Mouse (Mus musculus): ENCODE measurements around the gene Hdac7.

Hdac7 gene

DNA sequence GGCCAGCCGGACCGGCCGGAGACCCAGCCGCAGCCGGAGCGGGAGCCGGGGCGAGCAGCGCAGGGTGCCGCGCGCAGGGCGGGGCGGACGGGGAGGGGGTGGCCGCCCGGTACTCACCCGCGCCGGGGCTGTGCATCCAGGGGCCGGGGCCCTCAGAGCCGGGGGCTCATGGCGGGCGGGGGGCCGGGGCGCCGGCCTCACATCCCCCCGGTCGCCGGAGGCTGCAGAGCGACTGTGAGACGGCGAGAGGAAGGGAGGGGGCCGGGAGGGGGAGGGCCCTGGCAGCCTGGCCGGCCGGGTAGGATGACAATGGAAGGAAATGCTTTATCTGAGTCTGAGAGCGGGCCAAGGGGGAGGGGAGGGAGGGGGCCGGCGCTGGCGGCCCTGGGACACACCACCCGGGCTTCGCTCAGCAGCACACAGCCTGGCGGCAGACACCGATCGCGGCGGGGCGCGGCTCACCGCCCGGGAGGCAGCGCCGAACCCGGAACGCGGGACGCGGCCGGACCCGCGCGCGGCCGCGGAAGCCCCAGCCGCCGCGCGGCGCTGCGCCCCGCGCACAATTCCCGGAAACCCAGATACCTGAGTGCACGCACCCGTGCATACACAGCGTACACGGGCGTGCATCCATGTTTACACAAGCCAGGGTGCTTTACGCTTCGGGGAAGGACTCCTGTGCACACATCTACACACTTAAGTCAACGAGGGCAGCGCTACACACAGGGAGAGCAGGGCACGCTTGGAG is 12.9 kb downstream of the Hdac7 start:
- no peak for DNase-seq (ENCODE audit: low spot score)

DNA sequence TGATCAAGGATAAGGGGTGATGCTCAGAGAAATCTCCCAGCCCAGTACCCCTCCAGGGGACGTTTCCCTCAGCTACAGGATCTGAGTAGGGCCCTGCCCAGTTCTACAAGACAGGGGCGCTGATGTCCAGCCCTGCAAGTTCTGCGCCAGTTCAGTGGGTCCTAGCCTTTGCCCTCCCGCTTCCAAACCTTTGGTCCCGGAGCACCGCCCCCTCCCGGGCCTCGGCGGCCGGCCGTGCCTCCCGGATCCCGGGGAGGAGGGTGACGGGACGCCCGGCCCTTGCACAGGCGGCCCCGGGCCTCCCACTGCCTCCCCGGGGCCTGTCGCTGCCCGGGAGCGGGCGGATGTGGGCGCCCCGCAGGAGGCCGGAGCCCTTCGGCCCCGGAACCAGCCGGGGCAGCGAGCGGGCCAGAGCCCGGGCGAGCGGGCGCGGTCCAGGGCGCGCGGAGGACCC is 13.5 kb downstream of the Hdac7 start:
- DNase-seq (ENCODE audit: low spot score), result no peak

DNA sequence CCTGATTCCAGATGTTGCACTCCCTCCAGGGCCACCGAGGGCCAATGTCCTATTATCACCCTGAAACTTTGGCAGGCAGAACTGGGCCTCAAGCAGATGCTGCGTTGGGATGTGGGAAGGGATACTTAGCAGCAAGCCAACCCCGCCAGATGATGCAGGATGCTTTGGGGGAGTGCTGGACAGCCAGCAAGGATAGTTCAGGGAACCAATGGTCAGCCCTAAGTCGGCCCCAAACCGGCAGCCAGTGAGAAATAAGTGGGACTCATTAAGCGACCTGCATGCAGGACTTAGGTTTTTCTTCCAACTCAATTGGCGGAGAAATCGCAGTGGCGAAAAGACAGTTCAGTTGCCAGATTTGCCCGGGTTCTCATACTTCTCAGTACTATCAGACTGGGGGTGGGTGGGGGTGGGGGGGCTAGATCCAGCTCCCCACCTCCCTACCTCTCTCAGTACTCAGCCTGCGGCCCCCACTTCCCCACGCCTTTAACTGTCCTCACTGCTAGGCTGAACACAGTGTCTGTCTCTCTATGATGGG is 14.0 kb downstream of the Hdac7 start:
- no peak for DNase-seq (ENCODE audit: low spot score)

DNA sequence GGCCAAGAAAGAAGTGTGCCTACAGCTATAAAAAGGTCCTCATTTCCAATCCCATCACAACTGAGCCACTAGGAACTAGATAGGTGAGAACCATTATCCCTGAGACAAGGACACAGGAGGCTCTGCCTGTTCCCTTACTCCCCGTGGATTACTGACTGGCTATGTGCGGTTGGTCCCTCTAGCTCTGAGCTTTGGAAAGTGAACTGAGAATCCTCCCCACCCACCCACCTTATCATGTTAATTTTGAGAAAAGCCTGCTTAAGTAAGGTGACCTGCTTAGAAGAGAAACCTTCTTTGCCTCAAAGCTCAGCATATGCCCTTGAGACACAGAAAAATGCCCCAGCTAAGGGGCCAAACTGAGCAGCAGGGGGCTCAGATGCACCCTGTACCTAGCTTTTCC is 14.9 kb downstream of the Hdac7 start:
- no peak for DNase-seq (ENCODE audit: low spot score)

DNA sequence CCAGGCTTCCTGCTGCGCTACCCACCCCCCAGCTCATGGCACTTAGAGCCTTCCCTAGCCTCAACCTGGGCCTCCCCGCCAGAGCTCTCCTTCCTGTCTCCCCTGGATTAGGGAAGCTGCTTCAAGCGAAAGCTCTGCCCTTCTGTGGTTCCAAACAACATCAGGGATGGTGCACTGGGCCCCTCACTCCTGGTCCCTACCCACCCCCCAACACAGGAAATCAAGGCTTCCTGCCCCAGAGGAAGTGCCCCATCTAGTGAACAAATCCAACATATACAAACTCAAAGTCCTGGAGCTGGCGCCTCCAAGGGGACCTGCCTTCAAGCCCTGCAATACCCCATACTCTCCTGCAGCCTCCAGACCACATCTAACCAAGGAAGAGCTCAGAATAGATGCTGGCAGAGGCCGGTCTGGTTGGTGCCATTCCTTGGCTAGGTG is 15.4 kb downstream of the Hdac7 start:
- DNase-seq (ENCODE audit: low spot score), result no peak

DNA sequence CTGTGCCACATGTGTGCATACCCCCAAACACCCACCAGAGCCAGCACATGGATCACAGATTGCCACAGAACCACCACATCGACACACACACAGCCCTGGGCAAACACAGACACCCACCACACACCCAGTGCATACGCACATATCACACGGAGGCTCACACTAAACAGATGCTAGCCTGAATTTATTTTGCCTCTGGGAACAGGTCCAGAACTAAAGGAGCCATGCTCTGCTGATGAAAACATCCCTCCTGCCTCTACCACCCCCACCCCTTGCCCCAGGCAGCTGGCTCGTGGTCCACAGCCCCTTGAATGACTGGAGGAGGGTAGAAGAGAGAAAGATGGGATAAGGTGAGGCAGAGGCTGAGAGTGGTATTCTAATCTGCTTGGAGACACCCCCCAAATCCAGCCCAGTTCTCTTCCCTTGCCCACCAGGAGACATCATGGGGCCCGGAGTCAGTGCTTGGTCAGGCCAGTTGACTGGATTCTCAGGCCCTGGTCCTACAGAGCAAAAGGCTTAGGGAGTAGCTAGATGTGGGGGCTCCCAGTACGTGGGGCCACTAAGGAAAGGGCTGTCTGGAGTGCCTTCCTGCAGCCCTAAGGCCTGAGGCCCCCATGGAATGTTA is 16.0 kb downstream of the Hdac7 start:
- DNase-seq (ENCODE audit: low spot score), result no peak

DNA sequence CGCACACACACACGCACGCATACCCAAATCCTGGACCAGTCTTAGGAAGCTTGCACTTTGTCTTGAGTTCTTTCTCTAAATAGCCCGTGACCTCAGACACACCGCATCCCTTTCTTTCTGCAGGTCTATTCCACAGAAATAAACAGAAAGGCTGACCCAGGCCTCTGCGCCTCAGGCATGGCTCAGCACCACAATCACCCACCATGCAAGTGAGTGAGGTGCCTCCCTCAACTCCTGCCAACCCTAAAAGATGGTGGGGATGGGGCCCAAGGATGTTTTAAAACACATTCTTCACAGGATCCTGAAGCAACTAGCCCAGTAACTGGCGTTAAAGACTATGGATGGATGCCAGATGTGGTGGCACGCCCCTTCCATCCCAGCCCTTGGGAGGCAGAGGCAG is 16.9 kb downstream of the Hdac7 start:
- DNase-seq (ENCODE audit: low spot score), result no peak

DNA sequence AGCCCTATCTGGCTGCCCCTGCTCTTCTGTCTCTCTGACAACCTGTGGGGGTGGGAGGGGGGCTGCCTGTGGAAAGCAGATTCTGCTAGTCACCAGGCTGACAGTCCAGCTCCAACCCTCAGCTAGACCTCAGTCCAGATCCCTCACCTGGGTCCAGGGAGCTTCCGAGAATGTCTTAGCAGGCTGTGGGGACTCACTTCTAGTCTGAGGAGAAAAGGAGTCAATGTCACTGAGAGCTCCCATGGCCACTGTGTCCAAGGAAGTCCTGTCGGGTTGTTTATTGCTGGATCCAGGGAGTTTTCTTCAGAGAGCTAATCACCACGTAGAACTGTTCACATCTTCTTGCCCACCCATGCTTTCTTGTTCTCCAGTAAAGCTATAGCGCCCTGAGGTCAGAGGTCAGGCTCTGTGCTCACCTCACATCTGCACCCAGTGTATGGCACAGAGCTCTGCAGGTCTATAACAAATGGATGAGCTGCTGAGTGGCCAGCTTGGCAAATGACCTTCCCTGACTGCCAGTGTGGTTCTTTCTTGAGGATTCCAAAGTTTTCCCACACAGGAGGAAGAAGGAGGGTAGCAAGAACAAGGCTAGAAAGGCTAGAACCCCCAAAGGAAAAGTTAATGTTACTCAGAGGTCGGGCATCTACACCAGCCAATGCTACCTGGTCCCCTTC is 17.6 kb downstream of the Hdac7 start:
- DNase-seq (ENCODE audit: low spot score), result no peak

DNA sequence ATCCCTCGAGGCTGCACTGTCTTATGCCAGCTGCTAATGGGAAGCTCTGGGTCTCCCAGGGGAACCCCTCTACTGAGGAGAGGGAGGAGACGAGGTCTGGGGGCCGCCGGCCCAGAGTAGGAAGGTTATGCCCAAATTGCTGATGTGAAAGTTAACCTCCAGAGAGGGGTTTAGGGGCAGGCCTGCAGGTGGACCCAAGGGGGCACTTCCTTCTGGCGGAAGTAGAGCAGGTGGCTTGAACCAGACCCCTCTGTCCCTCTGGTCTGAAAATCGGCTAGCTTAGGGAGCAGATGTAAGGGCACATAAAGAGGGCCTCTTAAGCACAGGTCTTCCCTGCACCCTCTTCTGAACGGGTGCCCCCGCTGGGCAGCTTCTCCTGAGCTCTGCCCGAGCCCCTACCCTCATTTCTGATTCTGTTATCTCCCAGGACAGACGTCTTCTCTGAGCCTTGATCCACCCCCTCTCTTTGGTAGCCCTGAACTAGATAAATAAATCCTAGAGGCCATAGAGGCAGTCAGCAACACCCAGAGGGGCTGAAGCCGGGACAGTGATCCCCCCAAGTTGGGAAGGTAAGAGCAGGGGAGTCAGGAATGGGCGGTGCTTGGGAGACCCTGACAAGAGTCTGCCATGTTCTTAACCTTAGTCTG is 18.2 kb downstream of the Hdac7 start:
- DNase-seq (ENCODE audit: low spot score), result no peak

DNA sequence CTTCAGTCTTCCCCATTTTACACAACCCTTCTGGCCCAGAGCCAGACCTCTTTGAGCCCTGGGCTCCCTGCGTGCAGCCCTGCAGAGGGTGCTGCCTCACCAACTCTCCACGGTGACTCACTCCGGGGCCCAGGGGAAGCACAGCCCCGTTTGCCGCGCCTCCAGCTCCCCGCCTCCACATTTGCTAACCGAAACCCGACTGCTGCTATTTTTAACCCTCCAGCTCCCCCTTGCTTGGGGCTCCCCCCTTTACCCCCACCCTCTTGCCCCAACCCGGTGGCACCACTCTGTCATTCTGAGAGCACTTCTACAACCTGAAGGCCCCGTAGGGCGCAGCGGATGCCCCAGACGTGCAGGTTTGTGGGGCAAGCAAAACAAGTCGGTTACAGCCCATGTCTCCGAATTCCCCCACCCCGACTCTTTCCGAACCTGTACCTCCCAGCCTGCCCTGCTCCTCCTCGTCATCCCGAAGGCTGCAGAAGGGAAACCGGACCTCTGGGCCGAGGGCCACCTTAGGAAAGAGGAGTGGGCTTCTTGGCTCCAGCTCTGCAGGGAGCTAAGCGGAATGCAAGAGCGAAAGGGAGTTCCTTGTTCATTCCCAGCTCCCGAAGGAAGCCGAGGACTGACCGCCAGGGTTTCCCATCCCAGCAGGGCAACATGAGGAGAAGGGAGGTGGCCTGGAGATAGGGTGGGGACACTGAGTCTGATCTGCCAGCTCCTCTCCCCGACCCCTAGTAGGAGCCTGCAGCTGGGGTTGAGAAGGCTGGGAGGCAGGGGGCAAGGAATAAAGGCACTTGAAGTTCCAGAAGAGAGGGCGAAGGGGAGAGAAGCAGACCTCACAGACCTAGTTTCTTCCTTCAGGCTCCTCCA is 19.0 kb downstream of the Hdac7 start:
- peak; percentile 49 for DNase-seq (ENCODE audit: low spot score)

DNA sequence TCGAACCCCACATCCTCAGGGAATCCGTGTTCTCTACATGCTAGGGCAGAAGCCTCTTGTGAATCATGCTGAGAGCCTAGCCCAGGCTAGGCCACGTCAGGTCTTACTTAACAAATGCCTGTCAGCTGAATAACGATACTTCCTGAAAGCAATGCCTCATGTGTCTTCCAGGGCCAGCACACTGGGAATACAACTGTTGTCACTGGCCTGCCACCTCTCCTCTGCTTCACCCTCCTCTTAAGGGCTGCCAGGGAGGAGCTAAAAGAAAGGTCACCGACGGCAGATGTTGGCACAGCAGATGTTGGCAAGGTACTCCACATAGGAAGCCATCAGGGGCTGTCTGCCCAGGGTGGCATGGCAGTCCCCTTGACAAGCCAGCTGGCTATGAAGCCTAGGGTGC is 20.3 kb downstream of the Hdac7 start:
- DNase-seq (ENCODE audit: low spot score), result no peak

DNA sequence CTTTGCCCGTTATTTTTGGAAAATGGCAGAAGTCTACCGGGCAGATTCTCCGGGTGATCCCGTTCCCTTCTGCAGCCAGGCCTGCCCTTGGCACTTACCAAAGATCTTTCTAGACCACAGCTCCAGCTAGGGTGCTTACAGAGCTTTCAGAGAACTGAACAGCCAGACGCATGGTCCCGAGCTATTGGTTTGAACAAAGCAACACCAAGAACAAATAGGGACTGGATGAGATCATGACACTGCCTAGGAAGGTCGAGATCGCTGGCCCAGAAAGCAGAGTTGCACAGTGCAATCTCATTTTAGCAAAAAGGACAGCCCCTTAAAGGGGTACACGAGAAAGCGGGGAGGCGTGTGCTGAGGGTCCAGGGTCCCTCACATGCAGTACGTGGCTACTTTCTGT is 20.8 kb downstream of the Hdac7 start:
- no peak for DNase-seq (ENCODE audit: low spot score)

DNA sequence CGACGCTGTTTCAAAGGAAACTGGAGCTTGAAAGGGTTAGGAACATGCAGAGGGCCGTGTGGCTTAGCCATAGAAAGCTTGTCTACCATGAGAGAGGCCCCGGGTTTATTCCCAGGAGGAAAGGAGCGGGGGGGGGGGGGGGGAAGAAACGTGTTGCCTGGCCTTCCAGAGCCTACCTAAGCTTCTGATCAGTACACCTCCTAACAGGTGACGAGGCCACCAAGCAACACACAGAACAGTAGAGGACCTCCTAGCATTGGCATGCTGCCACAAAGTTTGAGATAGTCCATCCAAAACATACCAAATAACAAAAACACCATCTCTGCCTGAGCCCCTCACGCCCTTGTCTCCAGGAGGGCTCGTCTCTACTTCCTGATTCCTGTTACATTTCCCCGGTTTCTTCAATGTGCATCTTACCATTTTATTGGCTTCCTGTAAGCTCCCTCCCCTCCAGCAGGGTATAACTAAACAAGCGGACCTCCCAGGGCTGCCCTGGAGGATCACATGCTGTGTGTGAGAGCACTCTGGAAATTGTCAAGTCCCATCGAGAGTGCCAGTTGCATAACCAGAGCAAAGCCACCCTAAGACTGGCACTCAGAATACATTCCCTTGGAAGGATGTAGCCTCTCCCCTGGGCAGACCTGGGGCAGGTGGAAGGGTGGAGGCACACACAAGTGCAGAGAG is 21.6 kb downstream of the Hdac7 start:
- DNase-seq (ENCODE audit: low spot score), result no peak

DNA sequence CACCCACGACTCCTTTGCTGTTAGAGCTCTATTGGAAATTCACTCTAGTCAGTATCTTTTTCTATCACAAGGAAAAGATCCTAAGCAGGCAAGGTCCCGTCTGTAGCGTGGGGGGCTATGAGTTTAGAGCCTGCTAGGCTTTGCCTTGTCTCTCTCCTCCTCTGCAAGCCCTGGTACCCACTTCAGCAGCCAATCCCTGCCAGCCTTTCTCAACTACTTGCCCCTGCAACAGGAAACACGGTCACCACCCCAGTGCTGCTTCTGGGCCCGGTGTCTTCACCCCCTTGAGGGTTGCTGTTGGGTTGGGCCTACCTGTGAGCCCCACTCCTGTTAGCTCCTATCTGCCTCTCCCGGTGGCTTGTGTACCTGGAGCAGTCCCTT is 22.3 kb downstream of the Hdac7 start:
- DNase-seq (ENCODE audit: low spot score), result no peak

DNA sequence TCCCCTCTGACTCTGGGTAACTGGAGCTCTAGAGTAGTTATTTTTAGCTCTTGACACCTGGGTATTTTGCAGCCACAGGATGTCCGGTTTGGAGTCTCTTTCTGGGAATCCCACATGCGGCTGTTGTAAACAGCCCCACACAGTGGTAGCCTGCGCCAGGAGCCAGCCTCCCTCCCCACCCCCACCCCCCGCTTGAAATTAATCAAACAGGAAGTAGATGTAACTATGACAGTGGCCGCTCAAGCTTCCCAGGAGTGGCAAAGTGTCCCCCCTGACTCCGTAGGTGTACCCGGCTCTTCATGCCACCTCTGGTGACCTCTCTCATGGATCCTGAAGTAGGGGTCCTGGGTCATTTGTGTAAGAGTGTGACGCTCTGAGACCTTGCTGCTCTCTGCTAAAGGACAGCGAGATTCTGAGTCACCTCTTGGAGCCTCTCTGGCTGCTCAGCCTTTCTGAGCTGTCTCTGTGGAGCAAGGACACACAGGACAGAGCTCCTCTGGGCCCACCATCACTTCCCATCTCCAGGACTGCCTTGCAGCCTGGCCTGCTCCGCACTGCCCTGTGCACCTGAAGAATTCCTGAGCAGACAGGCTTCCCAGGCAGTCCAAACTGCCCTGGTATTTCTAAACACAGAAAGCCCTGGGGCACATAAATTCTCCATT is 22.9 kb downstream of the Hdac7 start:
- no peak for DNase-seq (ENCODE audit: low spot score)

DNA sequence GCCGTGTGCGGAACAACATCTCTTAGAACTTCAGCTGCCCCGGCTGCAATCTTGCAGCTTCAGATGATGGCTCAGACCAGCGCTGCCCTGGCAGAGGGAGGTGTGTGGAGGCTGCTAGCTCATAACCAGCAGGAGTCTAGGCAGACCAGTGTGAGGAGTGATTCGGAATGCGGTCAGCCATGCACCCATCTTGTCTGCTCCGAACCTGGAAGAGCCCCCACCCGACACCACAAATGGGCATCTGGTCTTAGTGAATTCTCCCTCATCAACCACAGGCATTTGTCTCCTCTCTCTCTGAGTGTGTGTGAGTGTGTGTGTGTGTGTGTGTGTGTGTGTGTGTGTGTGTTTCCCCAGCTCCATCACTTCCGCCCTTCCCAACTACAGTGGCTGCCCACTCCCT is 24.4 kb downstream of the Hdac7 start:
- DNase-seq (ENCODE audit: low spot score), result no peak

DNA sequence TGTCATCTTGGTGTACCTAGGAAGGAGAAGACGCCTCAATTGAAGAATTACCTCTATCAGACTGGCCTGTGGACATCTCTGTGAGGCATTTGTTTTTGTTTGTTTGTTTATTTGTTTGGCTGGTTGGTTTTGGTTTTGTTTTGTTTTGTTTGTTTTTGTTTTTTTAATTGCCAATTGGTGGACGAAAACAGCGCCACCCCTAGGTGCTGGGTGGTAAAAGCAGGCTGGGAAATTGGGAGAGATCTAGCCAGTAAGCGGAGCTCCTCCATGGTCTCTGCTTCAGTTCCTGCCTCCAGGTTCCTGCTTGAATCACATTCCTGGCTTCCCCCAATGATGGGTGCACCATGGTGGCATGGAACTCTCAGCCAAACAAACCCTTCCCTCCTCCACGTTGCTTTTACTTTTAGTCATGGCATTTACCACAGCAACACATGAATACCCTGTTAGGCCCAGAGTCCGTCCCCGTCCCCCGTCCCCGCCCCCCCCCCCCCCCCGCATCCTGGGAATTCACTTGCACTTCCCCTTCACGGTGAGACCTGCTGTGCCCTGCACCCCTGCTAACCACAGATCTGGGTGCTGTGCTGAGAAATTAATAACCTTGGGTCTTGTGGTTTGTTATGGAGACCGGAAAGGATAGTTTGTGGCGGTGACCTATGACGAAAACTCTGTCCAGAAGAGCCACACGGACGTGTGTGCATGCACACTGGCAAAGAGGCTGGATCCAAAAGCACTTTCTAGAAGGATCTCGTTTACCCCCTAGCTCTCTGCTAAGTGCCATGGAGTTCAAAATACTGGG is 27.9 kb downstream of the Hdac7 start:
- no peak for DNase-seq (ENCODE audit: low spot score)

DNA sequence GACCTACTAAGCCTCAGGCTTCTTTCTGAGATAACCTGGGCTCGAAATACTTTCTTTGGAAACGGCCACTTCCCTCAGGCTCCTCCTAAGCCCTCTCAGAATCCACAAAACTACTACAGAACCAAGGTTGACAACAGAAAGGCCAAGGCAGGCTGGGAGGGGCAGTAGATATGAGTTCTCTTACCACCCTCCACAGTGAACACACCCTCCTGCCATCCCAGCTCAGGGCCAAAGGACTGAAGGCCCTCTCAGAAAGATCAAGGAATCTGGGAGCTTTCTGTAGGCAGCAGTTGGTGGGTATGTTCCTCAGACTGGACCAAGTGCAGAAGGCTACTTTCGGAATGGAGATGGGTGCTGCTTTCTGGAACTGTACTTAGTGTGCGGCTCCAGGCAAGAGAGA is 29.0 kb downstream of the Hdac7 start:
- no peak for DNase-seq (ENCODE audit: low spot score)

DNA sequence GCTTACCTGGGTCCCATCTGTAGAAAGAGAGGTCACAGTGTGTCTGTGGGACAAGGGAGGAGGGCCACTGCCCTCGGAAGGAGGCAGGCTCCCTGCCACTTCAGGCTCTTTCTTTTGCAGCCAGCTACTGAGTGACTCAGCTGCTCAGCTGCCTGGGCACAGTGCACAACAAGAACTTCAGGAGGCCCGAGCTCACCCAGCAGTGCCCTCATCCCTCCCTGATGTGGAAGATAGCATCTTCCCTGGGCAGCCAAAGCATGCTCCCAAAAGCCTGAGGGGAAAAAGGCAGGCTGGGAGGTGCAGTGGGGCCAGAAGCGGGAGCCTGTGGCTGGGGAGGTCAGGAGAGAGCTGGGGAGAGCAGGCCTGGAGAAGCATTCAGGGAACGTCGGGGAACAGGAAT is 29.6 kb downstream of the Hdac7 start:
- DNase-seq (ENCODE audit: low spot score), result no peak
